Mouse (Mus musculus) small intestine, adult 2 months (tissue): ENCODE results near the gene Wap.

Source experiments
- CTCF ChIP-seq: fragments of 200-500 bp; IDR thresholded peaks from 2 replicates; pipeline ENCODE4 v1.5.1; 2012; ENCODE audit warnings: low read depth, mild to moderate bottlenecking, control low read depth, inconsistent platforms, low read length, moderate library complexity, mixed read lengths; ENCODE audit not compliant: insufficient replicate concordance, insufficient read length; ENCODE audit errors: extremely low read depth
- POLR2A ChIP-seq: fragments of 200-500 bp; IDR thresholded peaks from 2 replicates; pipeline ENCODE4 v1.6.1; 2012; ENCODE audit warnings: low read depth, mild to moderate bottlenecking, control low read depth, inconsistent platforms, low read length, moderate library complexity

DNA sequence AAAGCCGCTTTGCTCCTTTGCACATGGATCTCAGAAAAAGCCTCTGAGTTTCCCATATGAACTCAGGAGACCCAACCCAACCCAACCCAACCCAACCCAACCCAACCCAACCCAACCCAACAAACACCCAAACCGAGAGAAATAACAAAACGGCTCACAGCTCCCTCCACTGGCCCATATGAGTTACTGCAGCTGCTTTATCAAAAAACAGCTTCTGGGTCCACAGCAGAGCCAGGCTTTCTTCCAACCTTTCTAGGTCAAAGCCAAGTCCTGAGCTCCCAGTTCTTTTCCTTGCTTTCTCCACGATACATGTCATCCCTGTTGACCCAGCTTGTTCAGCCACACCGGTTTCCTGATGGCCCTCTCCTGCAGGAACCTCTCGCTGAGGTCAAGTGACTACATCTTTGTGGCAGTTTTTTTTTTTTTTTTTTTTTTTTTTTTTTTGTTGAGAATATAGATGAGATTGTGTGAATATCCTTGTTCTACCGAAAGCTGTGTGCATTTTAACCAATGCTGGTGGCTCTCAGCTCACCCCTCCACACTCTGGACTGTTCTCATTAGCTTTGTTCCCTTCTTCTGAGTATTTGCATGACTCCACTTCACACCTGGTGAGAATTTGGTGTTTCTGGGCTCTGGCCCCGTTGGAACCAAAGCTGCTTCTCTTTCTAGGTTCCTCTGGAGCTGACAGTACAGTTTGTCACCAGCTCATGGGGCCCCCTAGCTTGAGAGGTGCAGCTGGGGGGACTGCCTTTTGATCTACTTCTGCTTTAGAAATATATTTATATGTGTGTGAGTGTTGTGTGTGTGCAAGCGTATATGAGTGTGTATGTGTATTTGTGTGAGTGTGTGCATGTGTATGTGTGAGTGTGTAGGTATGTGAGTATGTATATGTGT is 9.6 kb upstream of the Wap start:
- no peak for TF ChIP-seq CTCF
- TF ChIP-seq POLR2A, result no peak
